Mouse (Mus musculus): ENCODE measurements around the gene Smok3a. TPM values are rescaled to one million over a fixed set of nuclear protein-coding genes. Genes with fewer than 3 reads are reported as not detected.
"Not testable (repeated sequence)": the region's sequence is repeated elsewhere in the genome, so short reads cannot be mapped to it uniquely, and the experiment has no call there.

The Smok3a gene
- not detected in 2 replicates for polyA plus RNA-seq (2015; fragmentation: Nextera tagmentation; extraction: Ambion mirVana)

DNA sequence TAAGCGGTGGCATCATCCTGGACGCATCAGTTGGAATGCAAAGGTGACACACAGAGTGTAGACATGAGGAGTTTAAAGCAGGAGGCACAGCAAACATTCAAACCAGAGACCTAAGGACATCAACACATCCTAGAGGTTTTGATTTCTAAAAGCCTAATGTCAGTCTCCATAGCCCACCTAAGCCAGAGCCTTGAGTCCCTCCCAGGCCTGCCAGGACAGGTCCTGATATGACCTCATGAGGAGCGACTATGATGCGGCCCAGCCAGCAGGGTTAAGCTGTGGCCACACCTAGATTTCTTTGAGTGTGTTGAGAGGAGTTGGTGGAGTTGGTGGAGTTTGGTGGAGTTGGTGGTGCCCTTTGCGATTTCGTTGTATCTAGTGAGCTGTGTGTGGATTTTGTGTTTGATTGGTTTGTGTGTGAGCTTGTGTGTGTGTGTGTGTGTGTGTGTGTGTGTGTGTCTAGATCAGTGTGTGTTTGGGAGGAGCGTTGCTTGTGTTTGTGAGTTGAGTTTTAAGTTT, at the start of gene Smok3a, which contains the start of gene Smok3b:
Smok3a (plus strand) TSS at position 301 of the 519 bp plus-strand sequence.
Smok3b (plus strand) TSS at position 469 of the 519 bp plus-strand sequence.
- not testable (repeated sequence) for H3K27ac ChIP-seq; H3K4me2 ChIP-seq; H3K9me3 ChIP-seq (replicated peaks); H3K36me3 ChIP-seq (ENCODE audit: poor library complexity, severe bottlenecking); ATAC-seq; H3K4me1 ChIP-seq; H3K27me3 ChIP-seq; H3K9ac ChIP-seq; H3K4me3 ChIP-seq
- 97% methylated on average over 4 of the region's 7 CpGs for WGBS

DNA sequence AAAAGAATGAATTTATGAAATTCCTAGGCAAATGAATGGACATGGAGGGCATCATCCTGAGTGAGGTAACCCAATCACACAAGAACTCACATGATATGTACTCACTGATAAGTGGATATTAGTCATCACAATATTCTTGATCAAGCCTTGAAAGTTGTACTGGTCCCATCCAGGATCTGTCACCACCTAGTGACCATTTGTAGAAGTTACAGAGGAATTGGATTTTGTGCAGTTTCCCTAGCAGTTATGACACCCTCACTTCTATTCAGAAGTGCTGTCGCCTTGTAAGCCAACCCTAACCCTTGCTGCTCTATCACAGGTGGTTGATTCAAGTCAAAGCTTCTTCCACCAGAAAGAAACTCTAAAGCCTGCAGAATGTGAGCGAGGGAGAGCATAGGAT, 47.9 kb upstream of the Smok3a start:
- no peaks in the 10 kb centered on the region for H3K4me1 ChIP-seq
- H3K4me2 ChIP-seq: no peak overlapping the region
- no peak for ATAC-seq
- no peaks in the 10 kb centered on the region for H3K9me3 ChIP-seq (replicated peaks)
- no peak overlapping the region for H3K4me3 ChIP-seq
- WGBS: 70% methylated on average over 2 of the region's 2 CpGs
- no peaks in the 10 kb centered on the region for H3K27me3 ChIP-seq
- H3K36me3 ChIP-seq (ENCODE audit: poor library complexity, severe bottlenecking): no peaks in the 10 kb centered on the region
- no peak overlapping the region for H3K9ac ChIP-seq
- H3K27ac ChIP-seq: no peak overlapping the region

DNA sequence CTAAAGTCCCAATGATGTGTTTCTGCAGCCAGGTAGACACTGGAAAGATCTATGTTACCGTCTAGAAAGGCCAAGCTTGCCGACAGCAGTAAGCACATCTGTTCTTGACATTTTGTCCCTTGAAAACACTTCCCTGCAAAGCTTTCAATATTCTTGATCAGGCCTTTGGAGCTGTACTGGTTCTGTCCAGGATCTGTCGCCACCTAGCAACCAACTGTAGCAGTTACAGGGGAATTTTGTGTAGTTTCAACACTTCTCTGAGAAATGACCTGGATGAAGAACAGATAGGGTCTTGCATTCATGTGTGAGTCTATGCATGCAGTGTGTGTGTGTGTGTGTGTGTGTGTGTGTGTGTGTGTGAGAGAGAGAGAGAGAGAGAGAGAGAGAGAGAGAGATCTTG, 47.3 kb upstream of the Smok3a start:
- no peaks in the 10 kb centered on the region for H3K36me3 ChIP-seq (ENCODE audit: poor library complexity, severe bottlenecking)
- no peak overlapping the region for H3K27ac ChIP-seq
- no peak for ATAC-seq
- no peaks in the 10 kb centered on the region for H3K9me3 ChIP-seq (replicated peaks)
- H3K4me1 ChIP-seq: no peaks in the 10 kb centered on the region
- no peaks in the 10 kb centered on the region for H3K27me3 ChIP-seq
- 54% methylated on average over 3 of the region's 3 CpGs for WGBS
- H3K4me3 ChIP-seq: no peak overlapping the region
- no peak overlapping the region for H3K9ac ChIP-seq
- H3K4me2 ChIP-seq: no peak overlapping the region

DNA sequence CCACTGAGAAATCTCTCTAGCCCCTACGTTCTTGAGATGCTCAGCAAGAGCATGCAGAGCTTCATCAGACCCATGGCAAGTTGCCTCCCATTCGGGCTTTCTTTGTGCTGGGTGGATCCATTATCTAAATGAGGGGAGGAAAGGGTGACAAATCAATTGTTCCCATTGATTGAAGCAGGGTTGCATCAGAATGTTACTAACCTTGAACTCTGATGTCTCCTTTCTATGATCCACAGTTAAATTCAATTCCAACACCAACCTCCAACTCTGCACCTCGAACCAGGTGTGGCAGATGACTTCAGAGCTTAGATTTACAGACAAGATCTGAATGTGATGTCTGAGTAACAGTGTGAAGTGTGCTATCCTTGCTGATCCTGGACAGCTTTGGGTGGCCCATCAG, 46.3 kb upstream of the Smok3a start:
- no peak overlapping the region for H3K27ac ChIP-seq
- H3K4me3 ChIP-seq: no peak overlapping the region
- no peaks in the 10 kb centered on the region for H3K36me3 ChIP-seq (ENCODE audit: poor library complexity, severe bottlenecking)
- H3K4me2 ChIP-seq: no peak overlapping the region
- H3K27me3 ChIP-seq: no peaks in the 10 kb centered on the region
- WGBS: 69% methylated on average over 3 of the region's 3 CpGs
- no peaks in the 10 kb centered on the region for H3K9me3 ChIP-seq (replicated peaks)
- H3K4me1 ChIP-seq: no peaks in the 10 kb centered on the region
- no peak overlapping the region for H3K9ac ChIP-seq
- ATAC-seq: no peak

DNA sequence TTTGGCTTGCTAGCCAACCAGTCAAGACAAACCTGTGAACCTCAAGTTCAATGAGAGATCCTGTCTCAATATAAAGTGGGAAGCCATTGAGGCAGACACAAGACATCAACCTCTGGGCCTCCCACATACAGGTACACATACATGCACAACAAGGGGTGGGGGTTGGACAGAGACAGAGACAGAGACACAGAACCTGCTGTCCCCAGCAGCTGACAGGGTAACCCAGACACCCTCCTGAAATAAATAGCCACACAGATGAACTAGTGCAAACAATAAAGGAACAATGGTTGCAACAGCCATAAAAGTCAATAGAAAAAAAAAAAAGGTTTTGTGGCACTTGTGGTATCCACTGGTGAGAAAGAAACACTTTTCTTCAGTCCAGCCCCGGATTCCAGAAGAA, 45.6 kb upstream of the Smok3a start:
- Histone ChIP-seq H3K27me3 (no peaks in the 10 kb centered on the region), H3K27ac (no peak overlapping the region), H3K4me3 (no peak overlapping the region), H3K4me1 (no peaks in the 10 kb centered on the region), H3K36me3 (ENCODE audit: poor library complexity, severe bottlenecking) (no peaks in the 10 kb centered on the region), H3K4me2 (no peak overlapping the region), H3K9ac (no peak overlapping the region), H3K9me3 (replicated peaks) (no peaks in the 10 kb centered on the region)
- no peak for ATAC-seq
- 43% methylated on average over 1 of the region's 1 CpGs for WGBS

DNA sequence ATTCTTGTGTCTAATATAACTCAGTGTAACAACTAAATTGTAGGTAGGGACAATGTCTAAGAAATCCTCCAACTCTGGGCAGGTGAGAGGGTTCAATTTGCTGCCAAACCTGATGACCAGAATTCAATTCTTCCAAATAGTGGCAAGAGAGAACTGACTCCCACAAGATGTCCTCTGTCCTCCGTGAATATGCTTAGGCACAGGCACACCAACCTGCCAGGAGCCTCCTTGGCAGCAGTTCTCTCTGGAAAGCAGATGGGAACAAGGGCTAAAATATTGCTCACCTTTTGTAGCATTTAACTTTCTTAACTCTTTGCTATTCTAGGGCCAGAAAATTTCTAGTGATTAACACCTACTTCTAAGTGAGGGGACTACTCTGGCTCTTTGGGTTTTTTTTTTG, 43.8 kb upstream of the Smok3a start:
- H3K9ac ChIP-seq: no peak overlapping the region
- H3K36me3 ChIP-seq (ENCODE audit: poor library complexity, severe bottlenecking): no peaks in the 10 kb centered on the region
- no peak overlapping the region for H3K4me2 ChIP-seq
- no peak for ATAC-seq
- H3K9me3 ChIP-seq (replicated peaks): no peaks in the 10 kb centered on the region
- H3K4me1 ChIP-seq: no peaks in the 10 kb centered on the region
- 34% methylated on average over 1 of the region's 1 CpGs for WGBS
- H3K4me3 ChIP-seq: no peak overlapping the region
- H3K27me3 ChIP-seq: no peaks in the 10 kb centered on the region
- H3K27ac ChIP-seq: no peak overlapping the region

DNA sequence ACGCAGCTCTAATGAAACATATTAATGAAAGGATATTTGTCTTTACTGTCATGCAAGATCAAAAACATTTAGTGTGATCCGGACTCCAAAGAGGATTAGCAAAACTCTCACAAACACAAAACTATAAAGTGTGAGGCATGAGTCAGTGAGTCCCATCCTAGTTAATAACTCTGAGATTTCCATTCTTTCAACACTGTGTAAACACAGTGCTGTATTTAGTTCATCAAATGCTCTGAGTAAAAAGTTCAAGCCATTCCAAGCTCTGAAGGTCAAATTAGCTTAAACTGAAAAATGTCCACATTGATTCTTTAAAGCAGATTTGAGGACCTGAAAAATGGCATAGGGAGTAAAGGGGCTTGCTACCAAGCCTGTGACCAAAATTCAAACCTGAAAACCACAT, 42.0 kb upstream of the Smok3a start:
- WGBS: 73% methylated on average over 2 of the region's 2 CpGs

DNA sequence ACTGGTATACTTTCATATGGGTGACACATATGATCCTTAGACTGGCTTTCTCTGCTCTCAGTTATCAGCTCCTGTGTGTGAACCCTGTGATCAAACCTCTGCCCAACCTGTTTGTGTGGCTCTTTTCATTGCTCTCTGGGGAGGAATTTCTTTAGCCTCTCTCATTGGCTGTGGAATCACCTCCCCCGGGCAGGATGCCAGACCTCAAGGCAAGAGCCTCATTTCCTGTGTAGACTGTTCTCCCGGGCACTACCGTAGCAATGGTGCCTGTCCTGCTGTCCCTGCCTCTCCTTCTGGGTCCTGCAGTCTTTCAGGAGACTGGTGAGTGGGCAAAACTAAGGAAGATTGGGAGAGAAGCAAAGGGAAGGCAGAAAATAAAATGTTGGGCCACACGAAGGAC, 39.8 kb upstream of the Smok3a start, which contains the start of gene Azgp1:
Azgp1 (plus strand) TSS at position 221 of the 400 bp plus-strand sequence.
- H3K9ac ChIP-seq: no peak within 1 kb of the TSS
- WGBS: 90% methylated on average over 4 of the region's 4 CpGs
- no peaks in the 10 kb centered on the region for H3K4me1 ChIP-seq
- no peaks in the 10 kb centered on the region for H3K9me3 ChIP-seq (replicated peaks)
- no peaks in the 10 kb centered on the region for H3K36me3 ChIP-seq (ENCODE audit: poor library complexity, severe bottlenecking)
- H3K27me3 ChIP-seq: no peaks in the 10 kb centered on the region
- H3K4me2 ChIP-seq: no peak within 1 kb of the TSS
- ATAC-seq: no peak
- H3K27ac ChIP-seq: no peak within 1 kb of the TSS
- no peak within 1 kb of the TSS for H3K4me3 ChIP-seq

More for the DNA sequence above, 42.0 kb upstream of the Smok3a start:
- Histone ChIP-seq H3K4me1 (no peaks in the 10 kb centered on the region), H3K4me3 (no peak overlapping the region), H3K9ac (no peak overlapping the region), H3K9me3 (replicated peaks) (no peaks in the 10 kb centered on the region), H3K36me3 (ENCODE audit: poor library complexity, severe bottlenecking) (no peaks in the 10 kb centered on the region), H3K27ac (no peak overlapping the region), H3K27me3 (no peaks in the 10 kb centered on the region), H3K4me2 (no peak overlapping the region)
- no peak for ATAC-seq

DNA sequence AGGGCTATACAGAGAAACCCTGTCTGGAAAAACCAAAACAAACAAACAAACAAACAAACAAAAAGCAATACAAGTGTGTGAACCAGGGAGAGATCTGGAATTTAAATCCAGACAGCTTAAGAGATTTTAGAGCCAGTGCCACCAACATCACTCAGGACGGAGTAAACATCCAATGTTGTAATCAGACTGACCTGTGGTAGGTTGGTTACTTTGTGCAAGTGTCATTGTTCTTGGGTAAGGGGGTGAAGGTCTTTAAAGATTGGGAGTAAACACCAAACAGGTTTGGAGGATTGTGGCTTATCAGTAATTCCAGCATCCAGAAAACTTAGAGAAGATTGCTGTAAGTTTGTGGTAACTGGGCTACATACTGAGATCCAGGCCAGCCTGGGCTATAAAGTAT, 34.7 kb upstream of the Smok3a start:
- no peaks in the 10 kb centered on the region for H3K4me1 ChIP-seq
- H3K9ac ChIP-seq: no peak overlapping the region
- H3K9me3 ChIP-seq (replicated peaks): no peaks in the 10 kb centered on the region
- 84% methylated on average over 1 of the region's 1 CpGs for WGBS
- H3K27ac ChIP-seq: no peak overlapping the region
- no peaks in the 10 kb centered on the region for H3K27me3 ChIP-seq
- no peak overlapping the region for H3K4me3 ChIP-seq
- no peak overlapping the region for H3K4me2 ChIP-seq
- no peak for ATAC-seq
- no peaks in the 10 kb centered on the region for H3K36me3 ChIP-seq (ENCODE audit: poor library complexity, severe bottlenecking)

DNA sequence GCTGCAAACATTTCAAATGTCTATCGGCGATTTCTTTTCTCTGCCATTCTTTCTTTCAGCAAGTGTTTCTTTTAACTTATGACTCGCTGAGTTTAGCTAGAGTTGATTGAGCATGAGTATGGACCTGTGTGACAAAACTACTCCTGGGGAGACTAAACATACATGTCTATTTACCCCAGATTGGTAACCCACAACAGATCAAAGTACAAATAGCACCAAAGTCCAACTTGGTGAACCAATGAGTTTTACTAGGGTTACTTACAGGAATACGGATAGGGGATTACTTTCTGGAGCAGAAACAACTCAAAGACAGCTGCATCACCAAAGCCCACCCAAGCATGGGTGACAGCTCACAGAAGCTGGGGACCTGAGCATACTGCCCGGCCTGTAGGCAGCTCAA, 11.6 kb upstream of the Smok3a start:
- H3K4me2 ChIP-seq: no peak overlapping the region
- H3K27me3 ChIP-seq: no peaks in the 10 kb centered on the region
- no peaks in the 10 kb centered on the region for H3K36me3 ChIP-seq (ENCODE audit: poor library complexity, severe bottlenecking)
- H3K27ac ChIP-seq: no peak overlapping the region
- no peak for ATAC-seq
- H3K4me1 ChIP-seq: no peaks in the 10 kb centered on the region
- 0 out of 2 replicates have a peak, but pooled peaks cover 5% of the 10 kb centered on the region for H3K9me3 ChIP-seq (replicated peaks)
- no peak overlapping the region for H3K4me3 ChIP-seq
- WGBS: 91% methylated on average over 5 of the region's 5 CpGs
- no peak overlapping the region for H3K9ac ChIP-seq

DNA sequence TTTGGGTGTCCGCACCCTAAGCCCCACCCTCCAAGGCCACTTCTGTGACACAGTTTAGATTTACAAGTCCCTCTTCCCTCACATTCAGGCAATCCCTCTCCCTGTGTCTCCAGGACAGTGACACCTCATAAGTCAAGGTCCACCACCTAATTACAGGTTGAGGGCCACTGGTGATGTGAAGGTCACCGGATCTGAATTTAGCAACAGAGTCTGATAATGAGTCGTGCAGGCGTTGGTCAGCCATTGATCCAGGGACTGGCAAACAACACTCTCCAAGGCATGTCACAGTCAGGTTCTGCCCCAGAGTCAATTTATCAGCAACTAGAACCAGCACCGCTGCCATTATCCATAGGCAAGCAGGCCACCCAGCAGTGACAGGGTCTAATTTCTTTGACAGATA, 8.7 kb upstream of the Smok3a start:
- Histone ChIP-seq H3K4me1 (no peaks in the 10 kb centered on the region), H3K4me2 (no peak overlapping the region), H3K4me3 (no peak overlapping the region), H3K9ac (no peak overlapping the region), H3K27me3 (no peaks in the 10 kb centered on the region), H3K27ac (no peak overlapping the region), H3K9me3 (replicated peaks) (no peaks in the 10 kb centered on the region), H3K36me3 (ENCODE audit: poor library complexity, severe bottlenecking) (no peaks in the 10 kb centered on the region)
- WGBS: 95% methylated on average over 5 of the region's 5 CpGs
- no peak for ATAC-seq

DNA sequence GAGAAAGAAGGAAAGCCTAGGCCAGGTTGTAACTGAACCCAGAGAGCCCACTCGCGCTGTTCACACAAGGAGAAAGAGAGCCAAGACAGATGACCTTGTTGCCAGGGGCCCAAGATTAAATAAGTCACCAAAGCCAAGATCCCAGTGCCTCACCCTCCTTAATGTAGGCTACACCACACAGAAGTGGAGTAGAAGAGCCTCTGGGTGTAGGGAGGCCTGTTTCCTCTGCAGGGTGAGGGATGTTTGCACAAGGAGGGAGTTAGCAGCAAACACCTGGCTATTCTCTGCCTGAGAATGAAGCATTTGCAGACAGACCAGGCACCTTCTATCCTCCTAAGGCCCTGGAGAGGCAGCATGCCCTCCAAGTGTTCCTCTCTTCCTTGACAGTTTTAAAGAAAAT, 4.5 kb upstream of the Smok3a start:
- H3K4me1 ChIP-seq: no peaks in the 10 kb centered on the region
- H3K36me3 ChIP-seq (ENCODE audit: poor library complexity, severe bottlenecking): no peaks in the 10 kb centered on the region
- 89% methylated on average over 2 of the region's 2 CpGs for WGBS
- no peak overlapping the region for H3K9ac ChIP-seq
- no peak overlapping the region for H3K4me2 ChIP-seq
- H3K4me3 ChIP-seq: no peak overlapping the region
- H3K27me3 ChIP-seq: no peaks in the 10 kb centered on the region
- ATAC-seq: no peak
- no peaks in the 10 kb centered on the region for H3K9me3 ChIP-seq (replicated peaks)
- H3K27ac ChIP-seq: no peak overlapping the region

DNA sequence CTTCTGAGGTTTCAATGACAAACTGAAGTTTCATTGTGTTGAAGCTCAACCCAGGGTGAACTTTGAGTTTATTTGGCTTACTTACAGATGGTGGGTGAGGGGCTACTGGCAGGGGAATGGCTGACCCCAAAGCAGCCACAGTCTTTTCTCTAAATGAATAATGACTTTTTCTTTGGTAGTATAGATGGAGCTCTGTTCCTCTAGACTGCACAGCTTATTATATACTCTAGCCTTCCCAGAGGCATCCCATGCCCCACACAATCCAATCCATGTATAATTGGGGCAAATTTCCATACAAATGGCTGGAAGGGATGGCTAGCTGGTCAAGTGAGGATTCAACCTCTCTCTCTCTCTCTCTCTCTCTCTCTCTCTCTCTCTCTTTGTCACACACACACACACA, 4.1 kb upstream of the Smok3a start:
- Histone ChIP-seq H3K9me3 (replicated peaks) (no peaks in the 10 kb centered on the region), H3K9ac (no peak overlapping the region), H3K4me3 (no peak overlapping the region), H3K27ac (no peak overlapping the region), H3K36me3 (ENCODE audit: poor library complexity, severe bottlenecking) (no peaks in the 10 kb centered on the region), H3K4me1 (no peaks in the 10 kb centered on the region), H3K27me3 (no peaks in the 10 kb centered on the region), H3K4me2 (no peak overlapping the region)
- no peak for ATAC-seq

All from forebrain, embryonic 13.5 days (tissue).